Mouse (Mus musculus) cerebellum, adult 2 months (tissue): ENCODE data around the gene Per1.

Experiments
- CTCF ChIP-seq: fragments of 200-500 bp; IDR thresholded peaks from 2 replicates; pipeline ENCODE4 v1.5.1; 2011; ENCODE audit warnings: low read depth, mild to moderate bottlenecking, control low read depth, low read length, moderate library complexity, borderline replicate concordance; ENCODE audit not compliant: insufficient read depth
- POLR2A ChIP-seq: fragments of 200-500 bp; IDR thresholded peaks from 2 replicates; pipeline ENCODE4 v1.6.1; 2011; ENCODE audit warnings: low read length, control low read depth, borderline replicate concordance; ENCODE audit not compliant: insufficient read depth

DNA sequence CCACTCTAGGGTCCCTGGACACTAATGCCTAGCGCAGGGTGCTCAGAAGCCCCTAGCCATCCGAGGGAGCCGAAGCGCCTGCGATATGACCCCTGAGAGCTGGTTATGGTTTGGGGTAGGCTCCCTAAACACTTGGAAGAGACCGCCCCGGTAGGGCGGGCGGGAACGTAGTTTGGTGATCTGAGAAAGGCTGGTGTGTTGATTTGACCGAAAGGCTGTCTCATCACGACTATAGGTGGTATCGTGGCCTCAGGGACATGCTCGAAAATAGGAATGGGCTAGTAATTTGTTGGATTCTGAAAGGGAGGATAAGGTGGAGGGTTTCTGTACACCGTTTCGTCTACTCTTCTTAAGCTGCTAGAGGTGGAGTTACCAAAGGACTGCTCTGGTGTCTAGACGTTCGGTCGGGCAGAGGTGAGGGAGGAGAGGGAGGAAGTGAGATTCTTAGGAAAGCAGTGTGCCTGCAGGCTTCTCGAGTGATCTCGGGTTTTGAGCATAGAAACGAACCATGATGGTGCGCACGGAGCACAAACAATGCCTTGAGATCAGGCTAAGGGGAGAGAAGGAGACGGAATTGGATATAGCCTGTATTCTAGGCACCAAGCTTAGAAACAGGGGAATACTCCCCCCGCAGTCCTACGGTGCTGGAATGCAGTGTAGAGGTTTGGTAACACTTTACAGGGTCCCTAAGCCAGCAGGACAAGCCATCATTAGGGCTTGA lies 654 bp downstream of the Per1 start:
- TF ChIP-seq POLR2A: no peak
- no peak for TF ChIP-seq CTCF
